Mouse (Mus musculus) forelimb bud, embryonic 11.5 days (tissue): Measurements from ENCODE around the gene 6330409D20Rik.

Source experiments
- DNase-seq: peaks from one replicate; pipeline ENCODE4 v3.0.0-alpha.2; 2012; ENCODE audit warnings: low read depth, low spot score

The 6330409D20Rik gene

GRCm38 (mm10) chr2:32700966-32701743 lies 39.7 kb downstream of the 6330409D20Rik start:
- DNase-seq = no peak

GRCm38 (mm10) chr2:32699680-32700079 lies 41.1 kb downstream of the 6330409D20Rik start:
- no peak for DNase-seq

GRCm38 (mm10) chr2:32694691-32695090 lies 46.1 kb downstream of the 6330409D20Rik start:
- DNase-seq = no peak

GRCm38 (mm10) chr2:32693823-32694411 lies 46.9 kb downstream of the 6330409D20Rik start:
- DNase-seq = peak; percentile 97

GRCm38 (mm10) chr2:32693282-32693681 lies 47.5 kb downstream of the 6330409D20Rik start:
- no peak for DNase-seq

GRCm38 (mm10) chr2:32692496-32692895 lies 48.3 kb downstream of the 6330409D20Rik start:
- no peak for DNase-seq

GRCm38 (mm10) chr2:32691041-32691440 lies 49.8 kb downstream of the 6330409D20Rik start:
- no peak for DNase-seq

- peak; percentile 94 for DNase-seq
These were observed 51.4 kb downstream of the 6330409D20Rik start for GRCm38 (mm10) chr2:32689420-32689819.

- no peak for DNase-seq
These were observed 53.3 kb downstream of the 6330409D20Rik start for GRCm38 (mm10) chr2:32687562-32687961.

GRCm38 (mm10) chr2:32686640-32687039 lies 54.2 kb downstream of the 6330409D20Rik start:
- DNase-seq = no peak

- DNase-seq = no peak
These were observed 55.0 kb downstream of the 6330409D20Rik start for GRCm38 (mm10) chr2:32685807-32686206.

GRCm38 (mm10) chr2:32684681-32685428 lies 56.0 kb downstream of the 6330409D20Rik start:
- DNase-seq = no peak

- DNase-seq = no peak
These were observed 57.1 kb downstream of the 6330409D20Rik start for GRCm38 (mm10) chr2:32683701-32684100.

GRCm38 (mm10) chr2:32682721-32683417 lies 57.9 kb downstream of the 6330409D20Rik start:
- no peak for DNase-seq
